Mouse (Mus musculus) kidney, adult 2 months (tissue): ENCODE data around the gene Lamb2. TPM values are rescaled to one million over a fixed set of nuclear protein-coding genes. Genes with fewer than 3 reads are reported as not detected.

Experiments
- DNase-seq: peaks from one replicate; pipeline ENCODE4 v3.0.0; 2021
- H3K27ac ChIP-seq: fragments of 200-500 bp; 2 replicates; pipeline ENCODE4 v1.5.1; 2012; ENCODE audit warnings: low read depth, low read length, control low read depth, inconsistent platforms; ENCODE audit not compliant: insufficient read depth
- H3K27me3 ChIP-seq: fragments of 200-500 bp; replicated peaks from 2 replicates; pipeline ENCODE4 v1.6.1; 2012; ENCODE audit warnings: mild to moderate bottlenecking, moderate library complexity, low read length, inconsistent platforms; ENCODE audit not compliant: control insufficient read depth, insufficient read depth
- H3K36me3 ChIP-seq: fragments of 200-500 bp; 2 replicates; pipeline ENCODE4 v1.6.1; 2012; ENCODE audit warnings: mild to moderate bottlenecking, moderate library complexity, low read length, inconsistent platforms; ENCODE audit not compliant: control insufficient read depth, insufficient read depth
- H3K4me1 ChIP-seq: fragments of 200-500 bp; 2 replicates; pipeline ENCODE4 v1.6.1; 2011; ENCODE audit warnings: low read length; ENCODE audit not compliant: control insufficient read depth, insufficient read depth
- H3K4me3 ChIP-seq: fragments of 200-500 bp; 2 replicates; pipeline ENCODE4 v1.5.1; 2011; ENCODE audit warnings: mild to moderate bottlenecking, low read depth, low read length, control low read depth; ENCODE audit not compliant: insufficient read depth
- CTCF ChIP-seq: fragments of 200-500 bp; conservative IDR thresholded peaks from 2 replicates; pipeline ENCODE4 v1.5.1; 2011; ENCODE audit warnings: low read depth, mild to moderate bottlenecking, control low read depth, low read length, moderate library complexity, mixed read lengths; ENCODE audit not compliant: insufficient read depth, insufficient read length
- POLR2A ChIP-seq: fragments of 200-500 bp; IDR thresholded peaks from one replicate; pipeline ENCODE4 v1.6.1; 2011; ENCODE audit warnings: low read depth, low read length, control low read depth
- WGBS: fragments of 180-500 bp; shearing (Covaris S2); methylation state at CpG from one replicate; pipeline ENCODE4 v1.1.7; 2018; 5-methylcytosine and 5-hydroxymethylcytosine counted together
- polyA plus RNA-seq: library from polyadenylated mRNA; depleted of rRNA; stranded (reverse); fragments of >200 nt; gene quantifications from 2 replicates; pipeline ENCODE4 v1.2.3, GENCODE M21; 2012; rRNA removed

Lamb2 gene
- 80.4 and 89.1 TPM in 2 replicates for polyA plus RNA-seq

DNA sequence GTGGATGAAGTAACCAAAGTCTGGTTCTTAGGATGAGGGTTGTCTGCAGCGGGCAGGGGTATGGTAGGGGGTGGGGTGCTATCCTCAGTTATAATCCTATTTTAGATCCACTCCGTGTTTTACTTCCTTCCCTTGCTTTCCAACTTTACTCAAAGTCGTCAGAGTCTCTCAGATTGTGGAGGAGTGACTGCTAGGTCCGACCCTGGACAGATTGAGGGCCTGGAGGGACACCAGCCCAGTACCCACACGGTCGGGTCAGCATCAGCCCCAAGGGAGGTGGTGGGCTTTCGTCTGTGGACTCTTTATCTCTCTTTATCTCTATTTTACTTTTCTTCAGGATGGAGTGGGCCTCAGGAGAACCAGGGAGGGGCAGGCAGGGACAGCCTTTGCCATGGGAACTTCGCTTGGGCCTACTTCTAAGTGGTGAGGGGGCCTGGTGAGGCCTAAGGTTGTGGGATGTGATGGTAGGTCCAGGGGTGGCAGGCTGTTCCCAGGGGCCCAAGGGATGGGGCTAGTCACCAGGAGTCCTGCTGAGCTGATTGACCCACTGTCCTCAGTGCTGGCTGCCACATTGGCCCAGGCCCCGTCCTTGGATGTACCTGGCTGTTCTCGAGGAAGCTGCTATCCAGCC, at the start of gene Lamb2:
Lamb2 (plus strand) TSS at position 16 of the 631 bp plus-strand sequence.
- WGBS = 15% methylated on average over 10 of the region's 10 CpGs
- DNase-seq = peak; percentile 83
- TF ChIP-seq POLR2A (peak; percentile 49), CTCF (no peak)

DNA sequence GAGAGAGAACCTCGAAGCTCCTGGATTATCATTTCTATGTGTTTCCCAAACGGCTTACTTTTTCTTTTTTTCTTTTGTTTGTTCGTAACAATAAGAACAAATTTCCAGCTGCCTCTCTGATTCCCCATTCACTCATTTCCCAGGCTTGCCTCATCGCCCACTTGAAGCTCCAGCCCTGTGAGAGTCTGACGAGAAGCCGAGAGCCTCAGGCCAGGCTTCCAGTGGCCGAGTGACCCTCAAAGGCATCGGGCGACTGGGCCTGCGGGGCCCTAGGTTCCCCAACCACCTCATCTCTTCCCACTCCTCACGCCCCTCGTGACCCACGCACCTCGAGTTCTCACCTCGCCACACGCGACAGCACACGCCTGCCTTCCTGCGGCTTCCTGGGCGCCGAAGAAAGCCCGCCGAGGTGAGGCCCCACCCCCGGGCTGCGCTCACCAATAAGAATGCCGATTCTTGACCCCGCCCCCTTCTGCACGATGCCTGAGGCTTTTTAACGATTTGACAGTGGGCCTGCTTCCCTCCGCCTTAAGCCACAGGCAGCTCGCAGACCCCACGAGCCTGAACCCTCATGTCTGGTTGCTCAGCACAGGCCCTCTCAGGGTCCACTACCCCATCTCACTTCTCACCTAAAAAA, 48.0 kb upstream of the Lamb2 start:
- no peaks in the 10 kb centered on the region for H3K36me3 ChIP-seq
- H3K27ac ChIP-seq = no peak overlapping the region
- DNase-seq = no peak
- no peaks in the 10 kb centered on the region for H3K27me3 ChIP-seq
- no peaks in the 10 kb centered on the region; the same call in 1 of the 2 replicates for H3K4me1 ChIP-seq
- TF ChIP-seq POLR2A (no peak), CTCF (no peak)
- WGBS = 49% methylated on average over 32 of the region's 32 CpGs
- H3K4me3 ChIP-seq = no peak overlapping the region

More for the DNA sequence above, at the start of gene Lamb2:
- Histone ChIP-seq H3K4me3 (peak within 1 kb of the TSS; percentile 69), H3K4me1 (0 out of 2 replicates have a peak, but pooled peaks cover 6% of the 10 kb centered on the region), H3K27me3 (no peaks in the 10 kb centered on the region), H3K27ac (peak within 1 kb of the TSS; percentile 74), H3K36me3 (no peaks in the 10 kb centered on the region)

GRCm38 (mm10) chr9:108436182-108436581, 43.4 kb upstream of the Lamb2 start, which contains the start of gene BC048562:
Gene BC048562, plus strand, starts transcription at chr9:108436482.
- no peak for TF ChIP-seq CTCF
- no peak for TF ChIP-seq POLR2A
- Histone ChIP-seq H3K27ac (no peak within 1 kb of the TSS), H3K36me3 (no peaks in the 10 kb centered on the region), H3K4me3 (no peak within 1 kb of the TSS), H3K27me3 (no peaks in the 10 kb centered on the region), H3K4me1 (no peaks in the 10 kb centered on the region; the same call in 1 of the 2 replicates)
- 86% methylated on average over 3 of the region's 3 CpGs for WGBS
- no peak for DNase-seq

DNA sequence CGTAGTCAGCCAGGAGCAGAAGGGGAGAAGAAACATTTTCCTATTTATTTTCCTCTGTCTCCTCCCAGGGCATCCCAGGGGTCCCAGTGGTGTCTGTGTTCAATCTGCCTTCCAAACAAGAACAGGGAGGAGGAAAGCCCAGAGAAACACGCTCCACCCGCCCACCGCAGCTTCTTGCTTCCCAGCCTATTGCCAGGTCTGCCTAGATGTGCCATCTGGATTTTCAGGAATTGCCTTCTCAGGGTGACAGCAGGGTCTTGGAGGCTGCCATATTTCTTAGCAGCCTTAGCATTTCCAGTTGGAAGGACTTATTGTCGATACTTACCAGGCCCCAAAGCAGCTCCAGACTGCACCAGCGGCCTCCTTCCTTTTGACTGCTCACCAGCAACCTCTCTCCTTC, 40.4 kb upstream of the Lamb2 start:
- DNase-seq = no peak
- H3K4me3 ChIP-seq = no peak overlapping the region
- H3K36me3 ChIP-seq = no peaks in the 10 kb centered on the region
- 94% methylated on average over 6 of the region's 6 CpGs for WGBS
- no peaks in the 10 kb centered on the region for H3K4me1 ChIP-seq
- TF ChIP-seq POLR2A (no peak), CTCF (no peak)
- H3K27me3 ChIP-seq = no peaks in the 10 kb centered on the region
- H3K27ac ChIP-seq = no peak overlapping the region

- Histone ChIP-seq H3K36me3 (no peaks in the 10 kb centered on the region), H3K27me3 (no peaks in the 10 kb centered on the region), H3K27ac (no peak overlapping the region), H3K4me1 (no peaks in the 10 kb centered on the region), H3K4me3 (no peak overlapping the region)
- DNase-seq = no peak
- 65% methylated on average over 5 of the region's 5 CpGs for WGBS
- TF ChIP-seq POLR2A = no peak
- no peak for TF ChIP-seq CTCF
These were observed 39.1 kb upstream of the Lamb2 start for GRCm38 (mm10) chr9:108440485-108440884.

- WGBS = 78% methylated on average over 11 of the region's 11 CpGs
- H3K27ac ChIP-seq = no peak overlapping the region
These were observed 38.2 kb upstream of the Lamb2 start for GRCm38 (mm10) chr9:108441236-108441919.

GRCm38 (mm10) chr9:108445125-108445524, 34.4 kb upstream of the Lamb2 start:
- H3K4me1 ChIP-seq = no peaks in the 10 kb centered on the region
- no peak for DNase-seq
- H3K27ac ChIP-seq = no peak overlapping the region
- TF ChIP-seq POLR2A (no peak), CTCF (no peak)
- no peaks in the 10 kb centered on the region for H3K27me3 ChIP-seq
- no peak overlapping the region for H3K4me3 ChIP-seq
- H3K36me3 ChIP-seq = no peaks in the 10 kb centered on the region
- WGBS = 46% methylated on average over 9 of the region's 9 CpGs

More at GRCm38 (mm10) chr9:108441236-108441919, 38.2 kb upstream of the Lamb2 start:
- H3K27me3 ChIP-seq = no peaks in the 10 kb centered on the region
- no peaks in the 10 kb centered on the region for H3K36me3 ChIP-seq
- no peaks in the 10 kb centered on the region for H3K4me1 ChIP-seq
- TF ChIP-seq POLR2A (no peak), CTCF (no peak)
- no peak for DNase-seq
- H3K4me3 ChIP-seq = no peak overlapping the region
